17 mouse cellular contexts compared by ENCODE assay signal in genomic region chr1:46965996-46966916, GRCm38 (mm10).
DNase-seq lines count a peak whose midpoint lies in the region; TF ChIP-seq lines count a peak whose summit lies in the region.
"Had no signal": no experiment of that assay in that cellular context is flagged by ENCODE, and none has a peak within 500 bp of the region (broad histone marks: within the 10 kb centered on the region; RNA-seq: fewer than 3 reads in every experiment).

No protein-coding gene starts in this region.

- H3K4me1 ChIP-seq in kidney, adult 2 months (ENCODE audit: control insufficient read depth, insufficient read depth, low read length), result no peaks in the 10 kb centered on the region

- TF ChIP-seq CTCF in kidney, adult 2 months (conservative IDR thresholded peaks at IDR 0.05; ENCODE audit: insufficient read depth, insufficient read length, low read depth, low read length), result no peak

- peak; percentile 9 for DNase-seq in embryo, embryonic 10 days (ENCODE audit: low spot score)
- DNase-seq in embryo, embryonic 9.5 days (ENCODE audit: extremely low spot score), result no peak
- DNase-seq in left cerebral cortex, adult 18-20 months (ENCODE audit: low spot score in 2 of 2), result peak; percentile 60 to 71
- DNase-seq in left cerebral cortex, postnatal 10 days (ENCODE audit: extremely low spot score in 1 of 2, low spot score in 2 of 2), result no peak
- DNase-seq in layer of hippocampus, postnatal 36 days, result peak; percentile 19 to 24
- peak; percentile 68 to 75 for DNase-seq in right cerebral cortex, adult 2 months (ENCODE audit: low spot score in 2 of 2)
- no peak for DNase-seq in kidney, adult 2 months
- no peak for DNase-seq in spleen, postnatal 14 days (ENCODE audit: low spot score in 2 of 2)
- DNase-seq: cerebellum, adult 9-10 months; gastrocnemius, postnatal 10 days; heart, postnatal 14 days; kidney, adult 8-10 months; liver, postnatal 0 days; thymus, postnatal 25 days had no signal

- H3K36me3 ChIP-seq in kidney, adult 2 months (ENCODE audit: control insufficient read depth, insufficient read depth, low read length), result no peaks in the 10 kb centered on the region
- H3K36me3 ChIP-seq: embryonic facial prominence, embryonic 13.5 days had no signal

- no peak for TF ChIP-seq POLR2A in kidney, adult 2 months (IDR thresholded peaks at IDR 0.05; ENCODE audit: low read depth, low read length)

- intact Hi-C loops in left cerebral cortex, postnatal 10 days (cut with DNase I), result no loop called here

- H3K27ac ChIP-seq in kidney, adult 2 months (ENCODE audit: insufficient read depth, low read depth, low read length), result no peak overlapping the region
- H3K27ac ChIP-seq: embryonic facial prominence, embryonic 13.5 days; hindbrain, postnatal 0 days had no signal

- no peaks in the 10 kb centered on the region for H3K27me3 ChIP-seq in kidney, adult 2 months (replicated peaks; ENCODE audit: control insufficient read depth, insufficient read depth, low read length)
- H3K27me3 ChIP-seq: embryonic facial prominence, embryonic 13.5 days had no signal

- 75% methylated on average over 5 of the region's 5 CpGs for WGBS in kidney, adult 2 months

- H3K4me3 ChIP-seq in kidney, adult 2 months (ENCODE audit: insufficient read depth, low read depth, low read length), result no peak overlapping the region
- H3K4me3 ChIP-seq: embryonic facial prominence, embryonic 13.5 days; myocyte had no signal

Comparison
In these comparisons a context has a peak if more than half of its experiments do, and no peak if none do; other contexts are left out.
1. DNase-seq: peak in embryo, embryonic 10 days (single experiment), left cerebral cortex, adult 18-20 months (2 of 2), layer of hippocampus, postnatal 36 days (2 of 2) and right cerebral cortex, adult 2 months (2 of 2); none in embryo, embryonic 9.5 days (single experiment), left cerebral cortex, postnatal 10 days (0 of 2), kidney, adult 2 months (single experiment) and spleen, postnatal 14 days (0 of 2).